Mouse (Mus musculus): ENCODE measurements at regions not wholly inside any gene's neighbourhood (a gene's known extent, or its start where the extent isn't known, plus 50 kb on each side); places are given as distances from the start of the nearest gene placed in this dataset.

GRCm38 (mm10) chr13:48164586-48164985 lies 96.4 kb upstream of the Id4 start:
- TF ChIP-seq CTCF (IDR thresholded peaks at IDR 0.05; ENCODE audit: control insufficient read depth, insufficient read depth, insufficient replicate concordance, low read depth, low read length) (no peak), POLR2A (IDR thresholded peaks at IDR 0.05; ENCODE audit: control insufficient read depth, low read depth, low read length) (no peak)
- Histone ChIP-seq H3K4me3 (ENCODE audit: control insufficient read depth, low read depth, low read length) (no peak overlapping the region), H3K27ac (ENCODE audit: control insufficient read depth, insufficient read depth, low read depth, low read length) (no peak overlapping the region), H3K27me3 (ENCODE audit: control insufficient read depth, insufficient read depth, low read length) (no peaks in the 10 kb centered on the region), H3K4me1 (ENCODE audit: control insufficient read depth, insufficient read depth, low read length) (no peaks in the 10 kb centered on the region), H3K36me3 (ENCODE audit: control insufficient read depth, insufficient read depth, low read length) (no peaks in the 10 kb centered on the region)

- no peaks in the 10 kb centered on the region for H3K27me3 ChIP-seq (ENCODE audit: control insufficient read depth, insufficient read depth, low read length)
- no peaks in the 10 kb centered on the region for H3K36me3 ChIP-seq (ENCODE audit: control insufficient read depth, insufficient read depth, low read length)
- no peaks in the 10 kb centered on the region for H3K4me1 ChIP-seq (ENCODE audit: control insufficient read depth, insufficient read depth, low read length)
- no peak overlapping the region for H3K27ac ChIP-seq (ENCODE audit: control insufficient read depth, insufficient read depth, low read depth, low read length)
- H3K4me3 ChIP-seq (ENCODE audit: control insufficient read depth, low read depth, low read length): no peak overlapping the region
- no peak for TF ChIP-seq CTCF (IDR thresholded peaks at IDR 0.05; ENCODE audit: control insufficient read depth, insufficient read depth, insufficient replicate concordance, low read depth, low read length)
- no peak for TF ChIP-seq POLR2A (IDR thresholded peaks at IDR 0.05; ENCODE audit: control insufficient read depth, low read depth, low read length)
These were observed 95.2 kb upstream of the Id4 start for GRCm38 (mm10) chr13:48165838-48166237.

GRCm38 (mm10) chr13:48167976-48168375 lies 93.1 kb upstream of the Id4 start:
- no peak overlapping the region for H3K4me3 ChIP-seq (ENCODE audit: control insufficient read depth, low read depth, low read length)
- H3K36me3 ChIP-seq (ENCODE audit: control insufficient read depth, insufficient read depth, low read length): no peaks in the 10 kb centered on the region
- H3K4me1 ChIP-seq (ENCODE audit: control insufficient read depth, insufficient read depth, low read length): no peaks in the 10 kb centered on the region
- no peak for TF ChIP-seq CTCF (IDR thresholded peaks at IDR 0.05; ENCODE audit: control insufficient read depth, insufficient read depth, insufficient replicate concordance, low read depth, low read length)
- TF ChIP-seq POLR2A (IDR thresholded peaks at IDR 0.05; ENCODE audit: control insufficient read depth, low read depth, low read length): no peak
- H3K27me3 ChIP-seq (ENCODE audit: control insufficient read depth, insufficient read depth, low read length): no peaks in the 10 kb centered on the region
- no peak overlapping the region for H3K27ac ChIP-seq (ENCODE audit: control insufficient read depth, insufficient read depth, low read depth, low read length)

- no peak for TF ChIP-seq CTCF (IDR thresholded peaks at IDR 0.05; ENCODE audit: control insufficient read depth, insufficient read depth, insufficient replicate concordance, low read depth, low read length)
- no peak for TF ChIP-seq POLR2A (IDR thresholded peaks at IDR 0.05; ENCODE audit: control insufficient read depth, low read depth, low read length)
- Histone ChIP-seq H3K4me1 (ENCODE audit: control insufficient read depth, insufficient read depth, low read length) (no peaks in the 10 kb centered on the region; the same call in 1 of the 2 replicates), H3K4me3 (ENCODE audit: control insufficient read depth, low read depth, low read length) (no peak overlapping the region), H3K27ac (ENCODE audit: control insufficient read depth, insufficient read depth, low read depth, low read length) (no peak overlapping the region), H3K27me3 (ENCODE audit: control insufficient read depth, insufficient read depth, low read length) (no peaks in the 10 kb centered on the region), H3K36me3 (ENCODE audit: control insufficient read depth, insufficient read depth, low read length) (no peaks in the 10 kb centered on the region)
These were observed 89.6 kb upstream of the Id4 start for GRCm38 (mm10) chr13:48171309-48171953.

GRCm38 (mm10) chr13:48171994-48172393 lies 89.0 kb upstream of the Id4 start:
- Histone ChIP-seq H3K27ac (ENCODE audit: control insufficient read depth, insufficient read depth, low read depth, low read length) (no peak overlapping the region), H3K36me3 (ENCODE audit: control insufficient read depth, insufficient read depth, low read length) (no peaks in the 10 kb centered on the region), H3K4me3 (ENCODE audit: control insufficient read depth, low read depth, low read length) (no peak overlapping the region)

GRCm38 (mm10) chr13:48192476-48192875 lies 68.6 kb upstream of the Id4 start:
- Histone ChIP-seq H3K4me1 (ENCODE audit: control insufficient read depth, insufficient read depth, low read length) (no peaks in the 10 kb centered on the region), H3K4me3 (ENCODE audit: control insufficient read depth, low read depth, low read length) (peak overlapping the region; percentile 54; the same call in 1 of the 2 replicates), H3K27me3 (ENCODE audit: control insufficient read depth, insufficient read depth, low read length) (no peaks in the 10 kb centered on the region), H3K36me3 (ENCODE audit: control insufficient read depth, insufficient read depth, low read length) (no peaks in the 10 kb centered on the region), H3K27ac (ENCODE audit: control insufficient read depth, insufficient read depth, low read depth, low read length) (no peak overlapping the region)
- TF ChIP-seq CTCF (IDR thresholded peaks at IDR 0.05; ENCODE audit: control insufficient read depth, insufficient read depth, insufficient replicate concordance, low read depth, low read length) (no peak), POLR2A (IDR thresholded peaks at IDR 0.05; ENCODE audit: control insufficient read depth, low read depth, low read length) (no peak)

More at GRCm38 (mm10) chr13:48171994-48172393, 89.0 kb upstream of the Id4 start:
- no peaks in the 10 kb centered on the region; the same call in 1 of the 2 replicates for H3K4me1 ChIP-seq (ENCODE audit: control insufficient read depth, insufficient read depth, low read length)
- TF ChIP-seq POLR2A (IDR thresholded peaks at IDR 0.05; ENCODE audit: control insufficient read depth, low read depth, low read length) (no peak), CTCF (IDR thresholded peaks at IDR 0.05; ENCODE audit: control insufficient read depth, insufficient read depth, insufficient replicate concordance, low read depth, low read length) (no peak)
- H3K27me3 ChIP-seq (ENCODE audit: control insufficient read depth, insufficient read depth, low read length): no peaks in the 10 kb centered on the region

- no peak for TF ChIP-seq POLR2A (IDR thresholded peaks at IDR 0.05; ENCODE audit: control insufficient read depth, low read depth, low read length)
- TF ChIP-seq CTCF (IDR thresholded peaks at IDR 0.05; ENCODE audit: control insufficient read depth, insufficient read depth, insufficient replicate concordance, low read depth, low read length): no peak
- H3K4me1 ChIP-seq (ENCODE audit: control insufficient read depth, insufficient read depth, low read length): no peaks in the 10 kb centered on the region
- H3K36me3 ChIP-seq (ENCODE audit: control insufficient read depth, insufficient read depth, low read length): no peaks in the 10 kb centered on the region
- no peaks in the 10 kb centered on the region for H3K27me3 ChIP-seq (ENCODE audit: control insufficient read depth, insufficient read depth, low read length)
- H3K4me3 ChIP-seq (ENCODE audit: control insufficient read depth, low read depth, low read length): no peak overlapping the region
- no peak overlapping the region for H3K27ac ChIP-seq (ENCODE audit: control insufficient read depth, insufficient read depth, low read depth, low read length)
These were observed 67.1 kb upstream of the Id4 start for GRCm38 (mm10) chr13:48193942-48194341.
